Mouse (Mus musculus) kidney, adult 2 months (tissue): ENCODE results near the gene Nrsn2.

ENCODE experiments used
- CTCF ChIP-seq: fragments of 200-500 bp; conservative IDR thresholded peaks from 2 replicates; pipeline ENCODE4 v1.5.1; 2011; ENCODE audit warnings: low read depth, mild to moderate bottlenecking, control low read depth, low read length, moderate library complexity, mixed read lengths; ENCODE audit not compliant: insufficient read depth, insufficient read length
- POLR2A ChIP-seq: fragments of 200-500 bp; IDR thresholded peaks from one replicate; pipeline ENCODE4 v1.6.1; 2011; ENCODE audit warnings: low read depth, low read length, control low read depth

GRCm38 (mm10) chr2:152347722-152348121 is 28.7 kb downstream of the Nrsn2 start:
- no peak for TF ChIP-seq POLR2A
- TF ChIP-seq CTCF: no peak
